Mouse (Mus musculus): Measurements from ENCODE around the gene Slc25a38.

Gene Slc25a38

DNA sequence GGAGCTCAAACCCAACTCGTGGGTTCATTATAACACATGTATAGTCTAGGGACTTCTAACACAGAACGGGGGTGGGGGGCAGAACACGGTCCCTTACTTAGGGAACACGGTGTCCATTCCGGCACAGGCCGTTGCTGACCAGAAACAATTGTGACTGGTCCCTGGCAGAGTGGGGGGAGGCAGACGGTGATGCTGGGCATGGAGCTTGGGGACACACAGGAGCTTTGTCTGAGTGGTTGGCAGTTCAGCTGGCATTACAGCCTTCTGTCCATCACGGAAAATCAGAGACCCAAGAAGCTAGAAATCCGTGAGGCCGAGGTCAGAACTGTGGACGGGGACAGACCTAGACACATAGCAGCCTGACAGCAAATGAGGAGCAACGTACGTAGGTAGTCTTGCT, 34.3 kb downstream of the Slc25a38 start:
- no peak for DNase-seq (ENCODE audit: low spot score in 2 of 2)

DNA sequence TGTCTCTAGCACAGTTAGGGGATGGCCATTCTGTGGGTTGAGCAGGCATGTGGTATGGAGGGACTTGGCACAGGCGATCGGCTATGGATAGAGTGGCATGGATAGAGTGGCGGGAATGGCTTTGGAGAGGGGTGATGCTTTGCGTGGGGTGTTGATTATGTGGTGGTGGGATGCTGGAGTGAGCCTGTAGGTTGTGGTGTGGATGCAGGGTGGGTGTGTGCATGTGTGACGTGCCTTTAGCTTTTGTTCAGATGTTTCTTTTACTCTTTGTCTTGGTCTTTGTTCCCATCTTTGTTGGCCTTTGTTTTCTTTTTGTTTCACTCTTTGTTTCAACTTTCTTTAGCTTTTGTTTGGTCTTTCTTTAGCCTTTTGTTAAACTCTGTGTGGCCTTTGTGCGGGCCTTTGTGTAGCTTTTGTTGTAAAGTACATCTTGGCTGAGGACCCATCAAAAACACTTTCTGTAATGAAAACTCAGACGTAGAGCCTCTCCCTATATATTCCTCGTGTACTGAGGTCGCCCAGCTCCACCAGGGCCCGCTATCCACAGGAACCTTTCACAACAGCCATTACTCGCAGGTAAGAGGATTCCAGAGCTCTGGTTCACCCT, 39.2 kb downstream of the Slc25a38 start, which contains the start of gene Mobp:
Mobp (plus strand) TSS at position 486 of the 607 bp plus-strand sequence.
- DNase-seq (ENCODE audit: low spot score in 2 of 2), result no peak

GRCm38 (mm10) chr9:120151152-120151551, 41.0 kb downstream of the Slc25a38 start:
- no peak for DNase-seq (ENCODE audit: low spot score in 2 of 2)

DNA sequence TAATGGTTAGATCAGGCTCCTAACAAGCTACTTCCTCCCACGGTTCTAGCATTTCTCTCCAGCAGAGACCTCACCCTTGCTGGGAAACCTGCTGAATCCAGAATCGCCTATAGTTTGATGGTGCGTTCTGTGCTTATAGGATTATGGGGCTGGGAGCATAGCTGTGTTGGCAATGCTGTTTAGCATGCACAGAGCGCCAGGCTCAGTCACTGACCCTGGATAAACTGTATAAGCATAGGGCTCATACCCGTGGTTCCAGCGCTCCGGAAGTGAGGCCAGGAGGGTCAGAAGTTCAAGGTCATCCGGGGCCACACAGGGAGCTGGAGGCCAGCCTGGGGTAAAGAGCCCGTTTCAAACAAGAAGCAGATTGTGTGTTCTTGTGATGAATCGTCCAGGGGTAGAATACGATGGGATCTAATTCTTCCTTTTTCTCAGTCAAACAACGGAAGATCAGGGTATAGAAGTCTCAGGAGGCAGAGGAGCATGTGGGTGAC, 41.8 kb downstream of the Slc25a38 start:
- DNase-seq (ENCODE audit: low spot score in 2 of 2), result no peak

GRCm38 (mm10) chr9:120158047-120158446, 47.9 kb downstream of the Slc25a38 start:
- no peak for DNase-seq (ENCODE audit: low spot score in 2 of 2)

- DNase-seq (ENCODE audit: low spot score in 2 of 2), result no peak
These were observed 53.7 kb downstream of the Slc25a38 start for GRCm38 (mm10) chr9:120163862-120164261.

DNA sequence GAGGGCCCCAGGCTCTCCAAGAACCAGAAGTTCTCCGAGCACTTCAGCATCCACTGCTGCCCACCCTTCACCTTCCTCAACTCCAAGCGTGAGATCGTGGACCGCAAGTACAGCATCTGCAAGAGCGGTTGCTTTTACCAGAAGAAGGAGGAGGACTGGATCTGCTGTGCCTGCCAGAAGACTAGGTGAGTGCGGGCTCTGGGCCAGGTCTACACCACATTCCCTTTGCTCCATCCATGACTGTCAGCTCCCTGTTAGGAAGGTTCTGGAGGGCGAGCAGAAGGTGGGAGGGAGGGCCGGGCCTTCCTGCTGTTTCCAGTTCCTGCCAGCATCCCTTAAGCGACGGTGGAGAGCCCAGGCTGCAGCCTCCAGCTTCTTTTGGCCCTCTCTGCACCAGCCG, 57.7 kb downstream of the Slc25a38 start:
- DNase-seq (ENCODE audit: low spot score in 2 of 2), result no peak

DNA sequence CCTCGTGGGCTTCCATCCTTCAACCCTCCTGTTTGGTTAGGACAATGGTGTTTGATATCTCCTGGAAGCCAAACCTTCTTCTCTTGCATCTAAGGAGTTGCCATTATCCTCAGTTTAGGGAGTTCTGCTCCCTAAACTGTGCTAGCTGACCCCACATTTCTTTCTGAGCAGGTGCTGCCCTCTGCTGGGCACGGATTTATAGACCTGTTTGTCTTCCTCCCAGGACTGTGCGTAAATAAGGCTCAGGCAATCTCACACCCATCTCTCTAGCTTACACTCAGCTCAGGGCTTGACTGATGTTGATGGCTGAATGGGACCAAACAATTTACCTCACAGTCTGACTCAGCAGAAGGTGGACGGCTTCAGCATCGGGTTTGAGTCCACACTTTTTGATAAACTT, 61.1 kb downstream of the Slc25a38 start:
- DNase-seq (ENCODE audit: low spot score in 2 of 2), result peak in 1 of 2 experiments; percentile 48
